Mouse (Mus musculus) liver, adult 2 months (tissue): ENCODE results near the gene Sdc1. TPM values are rescaled to one million over a fixed set of nuclear protein-coding genes. Genes with fewer than 3 reads are reported as not detected.
A peak's percentile ranks its signal among the peaks of the same experiment; 100 is the strongest.

Experiments used
- DNase-seq: peaks from one replicate; pipeline ENCODE4 v3.0.0-alpha.2; 2011; ENCODE audit warnings: low read depth, low spot score; ENCODE audit errors: extremely low read depth
- H3K27ac ChIP-seq: fragments of 200-500 bp; replicated peaks from 2 replicates; pipeline ENCODE4 v1.5.1; 2012; ENCODE audit warnings: low read depth, mild to moderate bottlenecking, control low read depth, inconsistent platforms, low read length; ENCODE audit not compliant: insufficient read depth
- H3K27me3 ChIP-seq: fragments of 200-500 bp; 2 replicates; pipeline ENCODE4 v1.6.1; 2012; ENCODE audit warnings: mild to moderate bottlenecking, moderate library complexity, low read length, inconsistent platforms; ENCODE audit not compliant: control insufficient read depth, insufficient read depth
- H3K36me3 ChIP-seq: fragments of 200-500 bp; 2 replicates; pipeline ENCODE4 v1.6.1; 2012; ENCODE audit warnings: low read length, inconsistent platforms; ENCODE audit not compliant: control insufficient read depth, insufficient read depth
- H3K4me1 ChIP-seq: fragments of 200-500 bp; 2 replicates; pipeline ENCODE4 v1.6.1; 2011; ENCODE audit warnings: low read length; ENCODE audit not compliant: control insufficient read depth, insufficient read depth
- H3K4me3 ChIP-seq: fragments of 200-500 bp; 2 replicates; pipeline ENCODE4 v1.5.1; 2011; ENCODE audit warnings: low read depth, mild to moderate bottlenecking, control low read depth, low read length, moderate library complexity; ENCODE audit not compliant: insufficient read depth
- H3K79me2 ChIP-seq: fragments of 200-500 bp; 2 replicates; pipeline ENCODE4 v1.6.1; 2012; ENCODE audit warnings: inconsistent platforms, mild to moderate bottlenecking, low read length, moderate library complexity; ENCODE audit not compliant: control insufficient read depth, insufficient read depth
- H3K9ac ChIP-seq: fragments of 200-500 bp; 2 replicates; pipeline ENCODE4 v1.6.1; 2012; ENCODE audit warnings: low read depth, mild to moderate bottlenecking, control low read depth, inconsistent platforms, low read length
- CTCF ChIP-seq: fragments of 200-500 bp; IDR thresholded peaks from 2 replicates; pipeline ENCODE4 v1.5.1; 2011; ENCODE audit warnings: low read depth, low read length, control low read depth
- POLR2A ChIP-seq: fragments of 200-500 bp; IDR thresholded peaks from 2 replicates; pipeline ENCODE4 v1.6.1; 2011; ENCODE audit warnings: low read length, control low read depth; ENCODE audit not compliant: insufficient read depth; ENCODE audit errors: extremely low read depth
- WGBS: fragments of 180-500 bp; shearing (Covaris S2); methylation state at CpG from one replicate; pipeline ENCODE4 v1.1.7; 2018; 5-methylcytosine and 5-hydroxymethylcytosine counted together
- polyA plus RNA-seq: library from polyadenylated mRNA; depleted of rRNA; stranded (reverse); fragments of >200 nt; gene quantifications from 2 replicates; pipeline ENCODE4 v1.2.3, GENCODE M21; 2012; rRNA removed
- total RNA-seq: library from RNA; depleted of rRNA; stranded (reverse); fragments of >200 nt; gene quantifications from 2 replicates; pipeline ENCODE4 v1.2.3, GENCODE M21; 2014; rRNA removed

Sdc1 gene
- total and polyA plus RNA-seq, 2 experiments = 164 to 321 TPM

GRCm38 (mm10) chr12:8831710-8832109 is 60.6 kb downstream of the Sdc1 start:
- no peaks in the 10 kb centered on the region for H3K27me3 ChIP-seq
- no peak overlapping the region for H3K9ac ChIP-seq
- no peak overlapping the region for H3K27ac ChIP-seq
- H3K36me3 ChIP-seq = no peaks in the 10 kb centered on the region
- H3K4me1 ChIP-seq = peaks cover 15% of the 10 kb centered on the region
- H3K4me3 ChIP-seq = no peak overlapping the region
- 75% methylated on average over 6 of the region's 6 CpGs for WGBS
- H3K79me2 ChIP-seq = no peaks in the 10 kb centered on the region
- no peak for DNase-seq
- no peak for TF ChIP-seq POLR2A
- no peak for TF ChIP-seq CTCF

GRCm38 (mm10) chr12:8840782-8841325 is 69.7 kb downstream of the Sdc1 start:
- peak; percentile 76 for DNase-seq
- no peaks in the 10 kb centered on the region for H3K4me1 ChIP-seq
- WGBS = 47% methylated on average over 7 of the region's 7 CpGs
- no peaks in the 10 kb centered on the region for H3K79me2 ChIP-seq
- H3K27me3 ChIP-seq = no peaks in the 10 kb centered on the region
- no peak overlapping the region for H3K4me3 ChIP-seq
- H3K36me3 ChIP-seq = no peaks in the 10 kb centered on the region
- TF ChIP-seq POLR2A = no peak
- no peak for TF ChIP-seq CTCF
- H3K27ac ChIP-seq = no peak overlapping the region
- no peak overlapping the region for H3K9ac ChIP-seq

- H3K36me3 ChIP-seq = no peaks in the 10 kb centered on the region
- no peak overlapping the region for H3K27ac ChIP-seq
- WGBS = 87% methylated on average over 7 of the region's 7 CpGs
- no peak overlapping the region for H3K9ac ChIP-seq
- H3K4me1 ChIP-seq = no peaks in the 10 kb centered on the region
- H3K79me2 ChIP-seq = no peaks in the 10 kb centered on the region
- DNase-seq = no peak
- no peak for TF ChIP-seq CTCF
- no peak for TF ChIP-seq POLR2A
- H3K27me3 ChIP-seq = no peaks in the 10 kb centered on the region
- no peak overlapping the region for H3K4me3 ChIP-seq
Measured at GRCm38 (mm10) chr12:8842725-8843124, 71.6 kb downstream of the Sdc1 start.

Other genes with a start within 250 kb of the Sdc1 start
- gene Slc7a15, start 172.3 kb upstream of the Sdc1 start, total RNA-seq = not detected in 2 replicates
- 0.12 TPM in 1 of 2 replicates, not detected in the other for gene Slc7a15, start 172.3 kb upstream of the Sdc1 start, polyA plus RNA-seq
- gene Pum2, start 97.2 kb upstream of the Sdc1 start, total RNA-seq = 43.0 and 59.5 TPM in 2 replicates
- gene Pum2, start 97.2 kb upstream of the Sdc1 start, polyA plus RNA-seq = 16.0 and 18.0 TPM in 2 replicates
- gene Laptm4a, start 150.3 kb downstream of the Sdc1 start, total RNA-seq = 197 and 202 TPM in 2 replicates
- gene Laptm4a, start 150.3 kb downstream of the Sdc1 start, polyA plus RNA-seq = 155 TPM in 2 replicates
- gene Matn3, start 176.6 kb downstream of the Sdc1 start, total RNA-seq = not detected in 2 replicates
- gene Matn3, start 176.6 kb downstream of the Sdc1 start, polyA plus RNA-seq = not detected in 2 replicates
- 2.9 and 3.0 TPM in 2 replicates for gene Wdr35, start 202.6 kb downstream of the Sdc1 start, total RNA-seq
- 0.36 and 0.59 TPM in 2 replicates for gene Wdr35, start 202.6 kb downstream of the Sdc1 start, polyA plus RNA-seq